Mouse (Mus musculus): ENCODE measurements around the gene Snx29.

DNA sequence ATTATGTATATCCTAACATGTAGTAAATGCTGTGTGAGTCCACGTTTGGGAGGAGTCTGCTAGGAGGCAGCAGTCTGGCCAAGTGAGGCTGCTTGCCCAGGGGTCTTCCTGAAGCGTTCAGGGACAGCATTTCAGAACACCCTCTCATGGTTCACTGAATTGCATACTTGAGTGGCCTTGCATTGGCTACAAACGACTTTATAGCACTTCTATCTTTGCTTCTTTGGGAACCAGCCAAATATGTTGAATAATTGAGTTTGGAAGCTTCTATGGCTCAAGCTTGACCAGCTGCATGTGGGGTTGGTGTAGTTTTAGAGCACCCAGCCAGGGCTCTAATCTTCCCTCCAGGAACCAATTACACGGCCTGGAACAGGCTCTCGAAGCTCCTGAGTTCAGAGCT is 307.8 kb downstream of the Snx29 start:
- TF ChIP-seq CTCF (IDR thresholded peaks at IDR 0.05; ENCODE audit: borderline replicate concordance, control insufficient read depth, extremely low read depth, insufficient read depth, low read length, poor library complexity) (no peak), POLR2A (IDR thresholded peaks at IDR 0.05; ENCODE audit: control insufficient read depth, extremely low read depth, insufficient read depth, low read length, poor library complexity) (no peak)
